Mouse (Mus musculus) right cerebral cortex, postnatal 14 days (tissue): ENCODE results near the gene Tnr.

Experiments used
- DNase-seq: peaks from one replicate; pipeline ENCODE4 v3.0.0; 2022

Gene Tnr

DNA sequence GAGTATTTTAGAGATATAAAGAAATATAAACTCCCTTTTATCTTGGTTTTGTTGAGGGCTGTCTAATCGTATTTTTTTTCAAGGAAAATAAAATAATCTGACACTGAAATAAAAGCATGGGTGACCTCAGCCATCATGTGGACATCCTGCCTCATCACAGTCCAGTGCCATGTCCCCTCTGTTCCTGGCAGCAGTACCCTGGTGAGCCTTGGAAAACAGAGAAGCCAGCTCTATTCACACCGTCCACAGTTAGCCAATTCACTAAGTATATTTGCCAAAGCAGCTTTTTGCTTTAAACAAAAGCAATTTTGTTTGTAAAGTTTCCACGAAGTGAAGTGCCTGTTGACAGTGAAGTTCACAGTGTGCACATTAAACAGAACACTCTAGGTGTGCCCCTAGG lies 109.0 kb downstream of the Tnr start:
- DNase-seq: no peak

DNA sequence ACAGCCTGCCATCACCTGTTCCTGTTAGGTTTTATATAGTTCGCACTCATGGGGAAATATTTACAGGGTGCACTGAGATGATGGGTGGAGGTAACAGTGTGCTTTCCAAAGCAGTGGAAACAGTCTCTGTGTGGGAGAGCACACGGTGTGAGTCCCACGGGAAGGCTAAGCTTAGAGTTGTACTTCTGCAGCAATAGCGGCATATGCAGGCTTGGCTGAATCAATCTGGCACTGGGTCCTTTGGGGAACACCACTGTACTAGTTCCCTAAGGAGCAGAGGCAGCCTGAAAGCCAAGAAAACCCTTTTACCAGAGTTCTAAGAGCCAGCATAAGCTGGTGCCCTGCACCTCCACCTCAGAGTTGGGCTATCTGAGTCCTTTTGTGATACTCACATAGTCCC lies 115.8 kb downstream of the Tnr start:
- no peak for DNase-seq

- no peak for DNase-seq
These were observed 122.2 kb downstream of the Tnr start for GRCm38 (mm10) chr1:159645719-159646118.

DNA sequence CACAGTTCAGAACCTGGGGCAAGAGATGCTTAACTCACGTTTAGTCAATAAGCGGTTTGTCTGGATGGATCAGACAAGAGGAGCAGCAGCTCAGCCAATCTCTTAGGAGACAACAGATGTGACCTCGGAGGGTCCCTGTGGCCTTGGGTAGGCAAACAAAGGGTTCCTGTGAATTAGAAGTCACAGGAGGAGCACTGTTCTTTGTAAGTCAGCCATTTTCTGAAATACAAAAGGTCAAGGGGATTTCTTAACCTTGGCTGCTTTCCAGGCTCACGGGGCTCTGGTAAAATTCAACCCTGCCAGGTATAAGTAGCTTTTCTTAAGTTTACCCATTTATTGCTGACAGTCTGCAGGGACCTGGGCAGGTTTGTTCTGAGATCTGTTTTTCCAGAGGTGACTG lies 126.9 kb downstream of the Tnr start:
- no peak for DNase-seq

- DNase-seq: no peak
These were observed 131.7 kb downstream of the Tnr start for GRCm38 (mm10) chr1:159655241-159655640.

- DNase-seq: no peak
These were observed 134.4 kb downstream of the Tnr start for GRCm38 (mm10) chr1:159657856-159658542.

- no peak for DNase-seq
These were observed 137.3 kb downstream of the Tnr start for GRCm38 (mm10) chr1:159660620-159661501.

GRCm38 (mm10) chr1:159664496-159664895 lies 140.9 kb downstream of the Tnr start:
- no peak for DNase-seq

GRCm38 (mm10) chr1:159664945-159665344 lies 141.4 kb downstream of the Tnr start:
- DNase-seq: no peak

DNA sequence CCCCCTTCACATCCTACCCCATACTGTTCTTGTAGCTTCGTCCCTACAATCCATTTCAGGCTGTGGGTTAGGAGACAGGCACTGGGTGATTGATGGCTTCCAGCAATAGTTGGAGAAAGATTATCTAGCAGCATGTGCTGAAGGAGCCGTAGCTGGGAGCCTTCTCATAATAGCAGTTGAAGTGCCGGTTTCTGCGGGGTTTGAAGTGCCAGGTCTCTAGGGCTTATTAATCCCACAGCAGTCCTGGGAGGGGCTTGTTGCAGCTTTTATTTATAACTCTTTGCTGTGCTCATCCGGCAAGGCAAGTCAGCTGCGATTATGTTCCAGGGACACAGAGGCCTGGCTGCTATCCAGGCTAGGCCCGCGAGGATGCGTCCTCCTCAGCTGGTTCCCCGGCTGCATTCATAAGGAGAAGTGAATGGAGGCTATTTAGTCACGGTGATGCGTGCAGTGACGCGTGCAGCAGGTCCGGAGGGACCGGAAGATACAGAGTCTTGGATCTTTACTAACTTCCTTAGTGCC lies 147.1 kb downstream of the Tnr start:
- peak; percentile 63 for DNase-seq

DNA sequence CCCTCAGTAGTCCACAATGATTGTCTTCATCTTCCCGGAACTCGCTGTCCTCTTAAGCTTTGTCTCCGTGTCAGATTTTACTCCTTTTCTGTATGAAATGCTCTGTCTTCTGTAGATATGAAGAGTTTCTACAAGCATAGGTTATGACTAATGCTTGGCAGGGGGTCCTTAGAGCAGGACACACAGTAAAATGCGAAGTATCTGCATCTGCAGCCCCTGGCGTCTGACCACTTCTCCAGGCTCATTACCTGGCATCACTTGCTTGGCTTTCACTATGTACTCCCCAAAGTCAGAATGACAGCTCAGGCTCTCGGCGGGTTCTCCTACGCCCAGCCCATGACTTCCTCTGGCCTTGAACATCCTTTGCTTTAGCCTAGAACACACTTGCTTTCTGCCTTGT lies 147.6 kb downstream of the Tnr start:
- DNase-seq: no peak

DNA sequence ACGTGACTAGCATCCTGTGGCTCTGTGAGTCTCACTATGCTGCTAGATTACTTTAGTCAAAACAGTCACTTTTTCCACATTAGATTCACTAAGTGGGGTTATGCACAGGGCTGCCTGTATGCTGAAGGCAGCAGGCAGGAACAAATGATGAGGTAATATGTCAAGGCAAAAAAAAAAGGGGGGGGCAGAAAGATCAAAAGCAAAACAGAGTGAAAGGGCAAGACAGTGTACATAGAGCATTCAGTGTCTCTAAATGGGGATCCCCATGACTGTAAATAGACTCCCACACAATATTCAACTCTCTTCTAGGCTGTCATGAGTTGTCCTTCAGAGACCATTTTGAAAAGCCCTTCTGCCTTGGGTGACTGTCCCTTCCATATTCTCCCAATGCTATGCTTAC lies 150.7 kb downstream of the Tnr start:
- no peak for DNase-seq

- no peak for DNase-seq
These were observed 151.9 kb downstream of the Tnr start for GRCm38 (mm10) chr1:159675472-159675871.

DNA sequence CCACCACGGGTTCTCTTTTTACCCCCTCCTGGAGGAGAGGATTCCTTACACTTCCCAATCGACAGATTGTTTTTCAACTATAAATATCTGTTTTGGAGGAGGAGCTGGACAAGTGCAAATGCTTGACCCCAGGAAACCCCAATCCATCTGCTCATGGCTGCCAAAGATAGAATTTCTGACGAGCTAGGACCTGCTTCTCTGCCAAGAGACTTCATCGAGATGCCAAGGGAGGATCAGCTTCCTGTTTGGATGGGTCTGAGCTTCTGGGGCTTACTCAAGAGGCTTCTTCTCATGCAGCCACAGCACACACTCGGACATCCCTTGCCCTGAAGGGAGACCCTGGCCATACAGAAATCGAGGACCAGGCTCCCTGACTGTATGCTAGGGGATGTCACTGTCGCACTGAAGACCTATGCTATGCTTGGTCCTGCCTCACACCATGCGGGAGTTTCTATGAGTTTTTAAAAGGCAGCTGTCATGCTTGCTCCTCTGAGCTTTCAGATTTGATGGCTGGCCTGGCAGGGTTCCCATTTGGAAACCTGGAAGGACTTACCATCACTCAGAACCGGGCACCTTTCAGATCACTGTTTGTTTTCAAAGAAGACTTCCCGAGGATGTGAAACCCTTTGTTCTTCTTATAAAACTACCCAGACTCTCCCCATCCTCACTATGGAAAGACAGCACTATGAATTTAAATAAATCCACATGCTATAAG lies 154.8 kb downstream of the Tnr start:
- no peak for DNase-seq

DNA sequence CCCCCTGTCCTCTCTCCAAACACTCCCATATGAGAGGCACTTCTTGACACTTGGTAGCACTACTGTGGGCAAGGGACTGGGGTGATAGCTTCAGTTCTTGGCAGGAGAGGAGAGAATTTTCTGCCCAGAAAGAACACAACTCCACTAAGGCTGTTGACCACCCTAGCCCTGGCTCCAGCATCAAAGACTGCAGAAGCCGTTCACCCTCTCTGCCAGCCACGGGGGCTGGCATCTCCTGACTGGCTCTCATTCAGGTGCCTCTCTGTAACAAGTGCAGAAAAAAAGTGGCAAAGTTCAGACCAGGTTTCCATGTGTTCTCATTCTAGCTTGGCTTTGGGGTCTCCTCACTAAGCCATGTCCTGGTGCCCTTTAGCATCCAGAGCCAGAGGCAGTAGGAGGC lies 157.7 kb downstream of the Tnr start:
- DNase-seq: no peak

- DNase-seq: peak; percentile 63
These were observed 163.1 kb downstream of the Tnr start for GRCm38 (mm10) chr1:159686476-159687231.

DNA sequence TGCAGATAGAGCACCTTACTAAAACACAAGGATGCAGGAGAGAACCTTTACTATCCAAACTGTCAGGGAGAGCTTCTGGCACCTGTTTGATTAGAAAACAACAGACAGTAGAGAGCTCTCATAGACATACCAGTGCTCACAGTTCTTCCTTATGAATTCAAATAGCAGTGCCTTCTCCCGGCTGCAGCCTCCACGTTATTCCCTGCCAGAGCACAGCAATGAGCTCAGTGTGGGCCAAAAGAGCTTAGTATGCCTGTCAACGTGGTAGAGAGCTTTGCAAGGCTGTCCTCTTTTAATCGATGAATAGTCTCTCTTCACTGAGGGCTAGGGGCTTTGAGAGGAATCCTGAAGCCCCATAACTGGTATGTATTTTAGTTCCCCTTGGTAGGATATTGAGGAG lies 173.1 kb downstream of the Tnr start:
- no peak for DNase-seq

DNA sequence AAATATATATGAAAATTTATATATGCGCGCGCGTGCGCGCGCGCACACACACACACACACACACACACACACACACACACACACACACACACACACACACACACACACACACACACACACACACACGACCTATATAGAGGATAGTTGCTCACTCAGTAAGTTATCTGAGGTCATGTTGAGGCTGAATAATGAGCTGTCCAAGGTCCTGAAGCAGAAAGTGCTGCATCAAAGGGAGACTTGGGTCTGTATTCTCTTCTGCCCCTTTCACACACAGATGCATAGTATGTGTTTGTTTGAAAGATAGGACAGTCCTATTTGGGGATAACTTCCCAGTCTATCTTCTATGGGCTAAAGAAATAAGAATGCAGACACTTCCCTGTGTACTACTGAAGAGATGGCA lies 178.5 kb downstream of the Tnr start:
- DNase-seq: no peak

DNA sequence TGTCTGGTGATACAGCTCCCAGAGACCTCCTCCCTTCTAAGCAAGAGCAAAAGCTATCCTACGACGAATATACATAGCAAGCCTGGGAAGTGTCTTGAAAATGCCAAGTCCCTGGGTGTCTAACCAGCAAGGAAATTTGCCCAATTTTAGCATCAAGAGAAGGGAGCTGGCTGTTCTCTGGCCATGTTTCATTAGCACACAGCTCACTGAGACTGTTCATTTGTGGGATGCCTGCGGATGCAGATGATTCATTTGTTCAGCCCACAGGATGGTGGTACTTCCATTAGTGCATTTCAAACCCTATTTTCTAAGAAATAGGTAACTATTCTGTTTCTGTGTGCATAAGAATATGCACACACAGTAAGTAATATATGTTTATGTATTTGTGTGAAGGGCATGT lies 181.4 kb downstream of the Tnr start:
- no peak for DNase-seq

DNA sequence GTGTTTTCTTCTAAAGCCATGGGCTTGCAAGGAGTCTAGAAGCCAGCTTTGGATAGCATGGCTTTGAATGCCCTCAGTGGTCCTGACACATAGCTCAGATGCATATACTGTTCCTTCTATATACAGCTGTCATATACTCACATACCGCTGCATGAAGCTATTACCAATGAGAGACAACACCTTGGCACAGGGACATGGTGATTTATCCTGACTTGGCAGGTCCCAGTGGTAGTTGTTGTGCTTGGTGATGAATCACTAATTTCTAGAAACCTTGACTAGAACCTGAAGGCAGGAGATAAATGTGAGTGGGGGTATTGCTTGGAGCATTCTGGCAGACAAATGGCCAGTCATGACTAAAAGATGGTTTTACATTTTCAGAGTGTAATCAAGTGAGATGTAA lies 192.7 kb downstream of the Tnr start:
- no peak for DNase-seq

GRCm38 (mm10) chr1:159717016-159717415 lies 193.4 kb downstream of the Tnr start:
- peak; percentile 48 for DNase-seq

DNA sequence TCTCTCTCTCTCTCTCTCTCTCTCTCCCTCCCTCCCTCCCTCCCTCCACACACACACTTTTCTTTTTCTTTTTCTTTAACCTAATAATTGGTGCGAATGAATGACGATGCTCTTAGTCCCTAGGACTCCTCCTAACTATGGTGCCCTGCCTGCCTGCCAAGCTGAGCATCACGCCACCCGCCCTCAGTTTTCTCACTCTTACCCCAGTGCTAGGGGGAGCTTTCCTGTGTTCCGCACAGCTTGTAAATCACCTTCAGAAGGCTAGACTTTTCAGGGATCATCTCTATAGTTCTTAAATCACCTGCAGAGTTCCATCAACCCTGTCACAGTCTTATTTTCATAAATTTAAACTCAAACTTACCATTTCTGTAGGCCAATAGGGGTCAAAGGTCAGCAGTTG lies 200.2 kb downstream of the Tnr start:
- DNase-seq: no peak

GRCm38 (mm10) chr1:159729270-159729669 lies 205.7 kb downstream of the Tnr start:
- no peak for DNase-seq
